Mouse (Mus musculus): ENCODE measurements around the gene Zfp81.
"Not testable (repeated sequence)": the region's sequence is repeated elsewhere in the genome, so short reads cannot be mapped to it uniquely, and the experiment has no call there.

DNA sequence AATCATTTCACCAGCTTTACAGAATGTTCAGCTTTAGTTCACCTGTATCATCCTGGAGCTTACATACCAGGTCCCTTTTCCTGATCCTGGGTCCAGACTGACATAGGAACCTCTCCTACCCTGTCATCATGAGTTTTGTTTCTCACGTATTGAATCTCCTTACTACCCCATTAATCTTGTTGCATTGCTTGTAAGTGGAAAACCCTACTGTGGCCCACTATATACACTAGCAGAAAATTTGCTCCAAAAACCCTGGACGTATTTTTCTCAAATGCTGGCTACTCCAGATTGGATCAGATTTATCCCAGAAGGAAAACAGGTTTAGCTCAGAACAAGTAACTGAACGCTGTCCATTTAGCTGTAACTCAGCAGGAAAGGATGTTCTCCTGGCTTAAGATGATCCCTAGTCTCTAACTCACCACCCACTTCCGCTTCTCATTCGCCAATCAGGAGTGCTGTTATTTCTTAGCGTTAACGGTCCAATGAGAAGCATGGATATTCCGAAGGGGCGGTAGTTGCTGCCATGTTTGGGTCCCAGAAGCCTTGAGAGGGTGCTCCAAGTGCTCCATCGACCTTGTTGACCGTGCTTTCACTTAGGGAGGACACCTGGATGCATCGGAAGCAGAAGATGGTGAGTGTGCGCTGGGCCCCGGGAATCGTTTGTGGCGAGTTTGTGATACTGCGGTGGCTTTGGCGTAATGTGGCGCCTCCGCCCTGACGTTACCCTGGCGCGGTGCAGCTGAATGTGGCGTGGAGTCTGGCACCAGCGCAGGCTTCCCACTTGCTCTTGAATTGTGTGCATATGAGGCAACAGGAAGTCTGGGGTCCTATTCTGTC, 69.4 kb downstream of the Zfp81 start, which contains the start of gene Zfp955b:
- not testable (repeated sequence) for TF ChIP-seq CTCF (IDR thresholded peaks at IDR 0.05; ENCODE audit: low read depth); EP300 (optimal IDR thresholded peaks at IDR 0.05)

Measured in stomach, postnatal 0 days (tissue).